Mouse (Mus musculus) ZHBTc4 (cell line): ENCODE results near the gene Bnipl.
A peak's percentile ranks its signal among the peaks of the same experiment; 100 is the strongest.

Experiments used
- DNase-seq: peaks from one replicate; pipeline ENCODE4 v3.0.0-alpha.2; 2011; ENCODE audit warnings: low read depth, low spot score

Bnipl gene

GRCm38 (mm10) chr3:95281216-95282126 is 30.5 kb upstream of the Bnipl start, which contains the start of the genes Mindy1 and Prune1:
Gene Mindy1, plus strand, starts transcription at chr3:95281345.
Gene Prune1, minus strand, starts transcription at chr3:95282076.
- peak; percentile 99 for DNase-seq

GRCm38 (mm10) chr3:95280747-95281146 is 29.8 kb upstream of the Bnipl start:
- DNase-seq, result peak; percentile 25

GRCm38 (mm10) chr3:95277149-95277551 is 26.2 kb upstream of the Bnipl start:
- peak; percentile 62 for DNase-seq

DNA sequence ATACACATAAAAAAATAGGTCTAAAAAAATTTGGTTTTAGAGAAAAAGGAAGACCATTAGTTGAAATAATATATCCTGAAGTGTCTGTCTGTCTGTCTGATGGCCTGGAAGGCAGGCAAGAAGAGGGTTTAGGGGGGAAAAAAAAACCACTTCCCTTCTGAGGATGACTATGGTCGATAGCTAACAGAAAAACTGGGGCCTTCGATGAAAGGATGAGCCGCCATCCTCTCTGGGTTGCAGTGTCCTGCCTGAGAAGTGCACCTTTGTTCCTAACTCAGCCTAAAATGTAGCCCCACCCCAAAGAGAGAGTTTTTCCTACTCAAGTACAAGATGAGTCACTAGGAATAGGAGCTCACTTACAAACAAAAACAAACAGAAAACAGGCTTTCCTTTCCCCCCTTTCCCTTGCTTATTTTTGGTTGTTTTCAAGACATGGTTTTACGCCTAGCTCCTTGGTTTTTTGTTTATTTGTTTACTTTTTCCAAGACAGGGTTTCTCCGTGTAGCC is 25.5 kb upstream of the Bnipl start:
- peak; percentile 25 for DNase-seq

GRCm38 (mm10) chr3:95275161-95275560 is 24.2 kb upstream of the Bnipl start:
- DNase-seq, result no peak

DNA sequence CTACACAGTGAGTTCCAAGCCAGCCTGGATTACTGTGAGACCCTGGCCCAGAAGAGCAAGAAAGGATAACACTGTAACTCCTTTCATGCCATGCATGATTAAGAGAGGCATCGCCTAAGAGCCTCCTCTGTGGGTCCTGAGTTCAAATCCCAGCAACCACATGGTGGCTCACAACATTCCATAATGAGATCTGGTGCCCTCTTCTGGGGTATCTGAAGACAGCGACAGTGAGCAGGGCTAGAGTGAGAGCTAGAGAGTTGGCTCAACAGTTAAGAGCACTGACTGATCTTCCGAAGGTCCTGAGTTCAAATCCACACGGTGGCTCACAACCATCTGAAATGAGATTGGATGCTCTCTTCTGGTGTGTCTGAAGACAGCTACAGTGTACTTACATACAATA is 23.5 kb upstream of the Bnipl start:
- peak; percentile 46 for DNase-seq

- no peak for DNase-seq
Measured at GRCm38 (mm10) chr3:95273471-95273870, 22.5 kb upstream of the Bnipl start.

DNA sequence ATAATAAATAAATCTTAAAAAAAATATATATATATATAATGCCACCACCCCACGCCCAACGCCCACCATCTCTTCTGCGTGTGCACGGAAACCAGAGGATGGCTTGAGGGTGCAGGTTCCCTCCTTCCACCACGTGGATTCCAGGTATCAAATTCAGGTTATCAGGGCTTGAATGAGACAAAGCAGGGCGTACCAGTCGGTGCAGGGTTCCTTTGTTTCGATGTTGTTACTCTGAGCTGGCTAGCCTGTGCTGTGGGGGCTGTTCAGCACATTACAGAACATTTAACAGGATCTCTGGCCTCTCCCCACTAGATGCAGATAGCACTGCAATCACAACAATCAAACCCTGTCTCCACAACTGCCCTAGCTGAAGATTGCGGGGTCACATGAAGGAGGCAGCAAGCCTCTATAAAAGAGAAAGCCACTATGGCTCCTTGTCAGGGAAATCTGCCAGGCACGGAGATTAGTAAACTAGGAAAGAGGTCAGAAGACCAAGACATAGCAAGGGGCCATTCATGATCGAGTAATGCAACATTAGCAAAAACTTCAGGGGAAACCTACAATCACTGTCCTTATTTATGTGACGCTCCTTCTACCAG is 19.9 kb upstream of the Bnipl start:
- DNase-seq, result peak; percentile 70

GRCm38 (mm10) chr3:95269789-95270188 is 18.8 kb upstream of the Bnipl start:
- no peak for DNase-seq

GRCm38 (mm10) chr3:95267855-95268254 is 16.9 kb upstream of the Bnipl start:
- no peak for DNase-seq

DNA sequence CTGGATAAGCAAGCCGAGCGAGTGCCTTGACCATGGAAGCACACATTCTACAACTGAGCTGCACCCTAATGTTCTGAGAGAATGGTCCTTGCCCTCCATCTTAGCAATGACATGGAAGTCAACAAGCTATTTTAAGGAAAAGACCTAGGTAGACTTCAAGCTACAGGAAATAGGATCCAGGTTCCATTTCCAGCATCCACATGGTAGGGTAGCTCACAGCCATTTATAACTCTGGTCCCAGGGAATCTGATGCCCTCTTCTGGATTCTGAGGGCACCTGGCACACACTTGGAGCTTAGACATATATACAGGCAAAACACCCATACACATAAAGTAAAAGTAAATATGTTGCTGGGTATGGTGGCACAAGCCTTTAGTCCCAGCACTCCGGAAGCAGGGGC is 15.1 kb upstream of the Bnipl start:
- no peak for DNase-seq

- DNase-seq, result no peak
Measured at GRCm38 (mm10) chr3:95264724-95265123, 13.7 kb upstream of the Bnipl start.

- peak; percentile 91 for DNase-seq
Measured at GRCm38 (mm10) chr3:95263089-95263739, 12.2 kb upstream of the Bnipl start.

DNA sequence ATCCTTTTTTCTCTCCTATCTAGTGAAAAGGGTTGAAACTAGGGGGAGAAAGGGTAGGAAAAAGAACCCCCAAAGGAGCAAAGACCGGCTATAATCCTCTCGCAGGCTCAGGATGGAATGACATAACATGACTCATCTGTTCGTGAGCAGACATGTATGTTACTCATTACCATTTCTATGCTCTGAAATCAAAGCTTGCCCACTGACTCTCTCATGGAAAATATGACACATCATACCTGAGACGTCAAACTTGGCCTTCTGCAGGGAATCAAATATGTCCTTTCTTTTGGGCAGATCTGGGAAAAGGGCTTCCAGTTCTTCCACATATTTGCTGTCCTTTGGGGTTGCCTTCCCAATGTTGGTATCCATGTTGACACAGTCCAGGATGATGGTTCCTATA is 11.0 kb upstream of the Bnipl start:
- no peak for DNase-seq

GRCm38 (mm10) chr3:95256931-95257330 is 5.9 kb upstream of the Bnipl start:
- no peak for DNase-seq

GRCm38 (mm10) chr3:95250361-95250760 is 632 bp downstream of the Bnipl start:
- no peak for DNase-seq

DNA sequence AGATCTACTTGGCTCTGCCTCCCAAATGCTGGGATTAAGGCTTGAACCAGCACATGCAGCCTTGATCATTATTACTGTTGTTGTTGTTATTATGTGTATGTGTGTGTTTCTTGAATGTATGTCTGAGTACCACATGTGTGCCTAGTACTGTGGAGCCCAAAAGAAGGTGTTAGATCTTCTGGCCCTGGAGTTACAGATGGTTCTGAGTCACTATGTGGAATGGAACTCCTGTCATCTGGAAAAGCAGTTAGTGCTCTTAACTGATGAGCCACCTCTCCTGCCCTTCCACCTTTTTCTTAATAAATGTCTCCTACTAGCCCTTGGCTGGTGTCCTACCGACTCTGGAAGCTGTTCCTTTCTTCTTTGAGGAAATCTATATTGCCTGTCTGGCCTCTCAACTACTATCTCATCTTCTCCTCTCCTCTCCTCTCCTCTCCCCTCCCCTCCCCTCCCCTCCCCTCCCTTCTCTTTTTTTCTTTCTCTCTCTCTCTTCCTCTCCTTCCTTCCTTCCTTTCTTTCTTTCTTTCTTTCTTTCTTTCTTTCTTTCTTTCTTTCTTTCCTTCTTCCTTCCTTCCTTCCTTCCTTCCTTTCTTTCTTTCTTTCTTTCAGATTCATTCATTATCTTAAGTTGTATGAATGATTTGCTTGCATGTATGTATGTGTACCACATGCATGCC is 3.2 kb downstream of the Bnipl start:
- DNase-seq, result no peak

DNA sequence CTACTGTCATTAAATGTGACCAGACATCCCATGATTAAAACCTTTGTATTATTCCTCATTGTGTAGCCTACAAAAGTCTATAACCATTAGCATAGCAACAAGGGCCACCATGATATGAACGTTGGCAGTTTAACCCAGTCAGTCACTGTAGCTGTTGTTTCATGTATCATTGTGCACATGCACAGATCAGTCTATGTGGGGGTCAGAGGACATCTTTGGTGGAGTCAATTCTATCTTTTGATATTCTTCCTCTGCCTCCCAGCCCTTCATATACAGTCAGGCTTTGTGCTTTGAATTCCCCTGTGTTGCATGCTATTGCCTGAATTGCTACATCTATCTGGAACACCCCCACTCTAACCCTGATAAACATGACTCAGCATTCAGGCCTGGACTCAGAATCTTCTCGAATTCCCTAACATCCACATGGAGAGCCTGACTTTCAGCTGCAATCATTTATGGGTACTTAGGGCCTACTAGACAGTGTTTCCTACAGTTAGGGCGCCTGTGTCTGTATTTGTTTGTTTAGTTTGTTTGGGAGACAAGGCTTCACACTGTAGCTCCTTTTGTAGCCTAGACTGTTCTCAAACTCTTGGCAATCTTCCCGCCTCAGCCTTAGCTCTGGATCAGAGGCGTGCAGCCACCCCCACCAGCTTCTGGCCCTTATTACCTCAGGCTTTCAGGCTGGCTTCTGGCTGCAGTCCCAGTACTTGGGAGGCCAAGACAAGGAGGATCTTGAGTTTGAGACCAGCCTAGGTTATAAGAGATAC is 4.3 kb downstream of the Bnipl start:
- DNase-seq, result no peak

- no peak for DNase-seq
Measured at GRCm38 (mm10) chr3:95243086-95243485, 7.9 kb downstream of the Bnipl start.

- no peak for DNase-seq
Measured at GRCm38 (mm10) chr3:95241498-95241897, 9.5 kb downstream of the Bnipl start, which contains the start of gene Gm128. Gene Gm128, minus strand, starts transcription at chr3:95241598.

- DNase-seq, result peak; percentile 80
Measured at GRCm38 (mm10) chr3:95240900-95241299, 10.1 kb downstream of the Bnipl start.
